Mouse (Mus musculus): ENCODE results near the gene Chst8. TPM values are rescaled to one million over a fixed set of nuclear protein-coding genes. Genes with fewer than 3 reads are reported as not detected.

Chst8 gene
- polyA plus RNA-seq, 1 experiment: 12.5 TPM

DNA sequence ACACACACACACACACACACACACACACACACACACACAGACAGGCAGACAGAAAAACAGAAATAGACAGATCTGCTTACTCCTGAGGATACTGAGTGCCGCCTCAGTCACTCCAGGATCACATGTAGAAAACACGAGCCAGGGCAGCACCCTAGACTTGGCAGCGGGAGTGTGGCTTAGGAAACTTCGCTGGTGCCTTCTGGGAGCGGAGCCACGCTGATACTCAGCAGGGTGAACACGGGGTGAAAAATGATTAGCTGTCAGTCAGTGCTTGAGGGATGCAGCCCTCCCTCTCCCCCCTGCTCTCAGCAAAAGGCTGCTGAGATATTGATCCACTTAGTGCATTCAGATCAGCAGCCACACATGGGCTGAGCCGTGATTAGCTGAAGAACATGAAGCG, 93.9 kb downstream of the Chst8 start:
- no peak for DNase-seq (ENCODE audit: extremely low spot score in 1 of 2, low spot score in 1 of 2)

DNA sequence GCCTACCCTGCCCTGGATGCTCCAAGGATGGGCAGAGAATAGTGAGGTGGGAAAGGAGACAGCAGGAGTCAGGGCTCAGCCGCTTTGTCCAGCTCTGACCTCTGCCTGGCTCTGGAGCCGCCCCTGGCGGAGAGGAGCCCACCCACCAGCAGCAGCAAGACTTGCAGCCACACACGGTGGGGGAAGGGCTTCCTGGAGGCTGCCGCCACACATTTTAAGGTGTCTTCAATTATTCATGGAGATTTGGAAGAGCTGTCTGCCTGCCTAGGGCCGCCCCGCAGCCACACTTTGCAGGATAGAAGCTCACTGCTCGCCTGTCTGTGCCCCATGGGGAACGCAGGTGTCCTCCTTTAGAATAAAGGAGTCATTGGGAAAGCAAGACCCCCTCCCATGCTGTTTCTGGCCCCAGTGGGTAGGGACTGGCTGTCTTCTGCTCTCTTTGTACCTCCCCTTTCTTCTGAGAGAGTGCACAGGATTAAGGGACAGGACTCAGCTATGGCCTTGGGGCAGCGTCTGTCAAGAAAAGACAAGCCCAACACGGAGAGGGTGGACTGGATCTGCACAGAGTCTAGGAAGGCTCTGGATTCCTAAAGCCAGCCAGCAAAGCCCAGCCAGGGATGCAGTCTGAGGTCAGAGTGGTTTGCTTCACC, 95.2 kb downstream of the Chst8 start:
- no peak for DNase-seq (ENCODE audit: extremely low spot score in 1 of 2, low spot score in 1 of 2)

DNA sequence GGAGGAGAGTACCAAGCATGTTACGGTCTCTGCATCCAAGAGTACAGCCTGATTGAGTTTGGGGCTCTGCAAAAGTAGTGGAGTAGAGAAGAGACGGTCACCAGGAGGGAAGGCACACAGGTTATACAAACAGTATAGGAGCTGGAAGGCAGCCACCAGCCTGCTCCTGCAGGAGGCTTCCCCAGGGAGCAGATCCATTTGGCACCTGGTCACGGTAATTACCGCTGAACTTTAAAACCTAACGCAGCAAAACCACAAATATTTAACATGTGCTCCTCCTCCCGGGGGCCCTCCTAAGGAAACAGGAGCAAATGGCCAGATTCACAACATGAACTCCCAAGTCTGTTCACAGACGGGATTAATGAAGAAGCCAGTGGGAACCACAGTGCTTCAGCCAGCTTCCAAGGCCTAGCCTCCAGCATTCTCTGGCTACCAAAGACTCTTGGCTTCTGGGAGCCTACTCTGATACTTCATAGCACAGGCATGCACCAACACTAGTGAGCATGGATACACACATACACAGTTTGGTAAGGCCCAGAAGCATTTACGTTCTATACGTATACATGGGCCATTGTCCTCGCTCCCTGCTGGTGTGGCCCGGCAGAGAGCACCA, 97.6 kb downstream of the Chst8 start:
- DNase-seq (ENCODE audit: extremely low spot score in 1 of 2, low spot score in 1 of 2): no peak

DNA sequence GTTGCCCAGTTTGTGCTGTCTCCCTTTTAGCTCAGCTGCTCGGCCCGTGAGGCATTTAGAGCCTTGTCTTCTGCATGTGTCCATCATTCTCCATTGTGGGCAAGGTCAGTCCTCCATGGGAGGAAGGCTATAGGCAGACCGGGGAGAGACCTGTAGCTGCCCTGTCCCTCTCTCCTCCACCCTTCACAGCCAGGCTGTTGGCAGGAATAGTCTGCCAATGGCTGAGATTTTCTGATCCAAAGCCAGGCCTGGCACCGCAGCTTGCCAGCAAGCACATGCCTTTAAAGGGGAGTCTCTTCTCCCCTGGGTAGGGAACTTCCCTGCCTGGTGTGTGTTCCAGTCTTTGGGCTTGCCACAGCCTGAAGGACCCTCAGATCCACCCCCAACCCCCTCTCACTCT, 103.4 kb downstream of the Chst8 start:
- DNase-seq (ENCODE audit: extremely low spot score in 1 of 2, low spot score in 1 of 2): no peak

DNA sequence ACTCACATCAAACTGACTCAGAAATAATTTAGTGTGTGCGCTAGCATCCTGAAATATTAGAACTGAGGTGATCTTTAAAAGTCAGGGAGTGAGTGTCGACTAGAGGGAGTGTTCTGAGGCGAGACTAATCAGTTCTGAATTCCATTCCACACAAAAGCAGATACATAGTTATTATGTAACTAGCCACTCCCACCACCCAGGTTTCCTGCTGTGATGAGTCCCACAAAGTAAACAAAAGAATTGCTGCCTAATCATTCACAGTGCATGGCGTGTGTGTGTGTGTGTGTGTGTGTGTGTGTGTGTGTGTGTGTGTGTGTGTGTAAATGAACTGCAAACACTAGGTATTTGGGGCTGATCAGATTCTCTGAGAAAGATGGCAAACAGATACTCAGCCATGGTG, 108.1 kb downstream of the Chst8 start:
- DNase-seq (ENCODE audit: extremely low spot score in 1 of 2, low spot score in 1 of 2): no peak

DNA sequence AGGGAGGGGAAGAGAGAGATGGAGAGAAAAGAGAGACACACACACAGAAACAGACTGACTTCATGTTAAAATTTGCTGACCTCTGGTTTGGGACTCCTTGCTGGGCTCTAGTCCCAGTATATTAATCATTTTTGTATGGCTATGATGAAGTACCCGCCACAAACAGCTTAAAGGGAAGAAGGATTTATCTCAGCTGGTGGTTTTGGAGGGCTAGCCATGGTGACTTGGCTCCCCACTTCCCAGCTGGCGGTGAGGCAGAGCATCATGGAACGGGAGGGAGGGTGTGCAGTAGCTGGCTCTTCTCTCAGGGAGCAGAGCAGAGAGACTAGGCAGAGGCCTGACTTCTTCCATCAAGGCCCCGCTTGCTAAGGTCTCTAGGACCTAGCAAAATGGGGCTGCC, 109.1 kb downstream of the Chst8 start:
- no peak for DNase-seq (ENCODE audit: extremely low spot score in 1 of 2, low spot score in 1 of 2)

DNA sequence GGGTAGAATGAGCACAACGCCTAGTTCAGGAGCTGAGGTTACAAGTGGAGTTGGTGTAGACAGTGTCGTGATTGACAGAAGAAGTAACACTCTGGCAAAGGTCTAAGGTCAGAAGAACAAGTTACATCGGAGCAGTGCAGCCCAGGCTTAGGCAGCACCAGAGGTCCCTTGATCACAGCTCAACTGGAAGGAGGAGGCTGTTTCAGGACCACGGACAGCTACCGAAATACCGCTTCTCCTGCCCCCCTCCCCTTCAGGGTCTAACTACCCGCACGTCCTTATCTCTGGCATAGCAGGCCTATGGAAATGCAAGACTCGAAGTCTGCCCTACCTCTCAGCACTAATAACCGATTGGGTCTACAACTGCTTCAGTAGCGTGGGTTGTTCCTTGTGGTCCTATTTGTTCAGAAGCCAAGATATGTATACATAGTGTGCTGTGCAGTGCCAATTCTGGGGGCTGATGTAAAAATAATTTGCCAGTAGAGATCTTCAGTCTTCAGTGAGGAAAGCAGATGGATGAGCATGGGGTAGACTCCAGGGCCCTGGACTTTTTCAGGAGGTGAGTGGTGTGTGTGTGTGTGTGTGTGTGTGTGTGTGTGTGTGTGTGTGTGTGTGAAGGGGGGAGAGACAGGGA, 109.7 kb downstream of the Chst8 start:
- peak in 1 of 2 experiments; percentile 33 for DNase-seq (ENCODE audit: extremely low spot score in 1 of 2, low spot score in 1 of 2)

DNA sequence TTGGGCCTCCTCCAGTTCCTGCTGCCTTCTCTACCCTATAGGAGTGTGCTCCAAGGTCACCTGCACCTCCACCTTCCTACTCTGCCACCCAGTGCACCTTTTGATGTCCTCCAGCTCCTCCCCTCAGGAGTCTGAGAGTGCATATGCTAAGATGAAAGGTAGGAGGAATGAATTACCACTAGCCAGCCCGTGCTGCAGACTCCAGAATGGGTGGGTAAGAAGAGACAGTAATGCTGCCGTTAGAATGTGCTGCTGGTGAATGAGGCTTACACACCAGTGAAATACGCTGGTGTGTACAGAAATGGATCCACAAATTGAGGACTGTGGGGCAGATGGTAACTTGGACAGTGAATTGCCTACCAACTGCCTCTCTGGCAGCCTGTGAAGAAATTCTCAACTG, 112.6 kb downstream of the Chst8 start:
- DNase-seq (ENCODE audit: extremely low spot score in 1 of 2, low spot score in 1 of 2): no peak

DNA sequence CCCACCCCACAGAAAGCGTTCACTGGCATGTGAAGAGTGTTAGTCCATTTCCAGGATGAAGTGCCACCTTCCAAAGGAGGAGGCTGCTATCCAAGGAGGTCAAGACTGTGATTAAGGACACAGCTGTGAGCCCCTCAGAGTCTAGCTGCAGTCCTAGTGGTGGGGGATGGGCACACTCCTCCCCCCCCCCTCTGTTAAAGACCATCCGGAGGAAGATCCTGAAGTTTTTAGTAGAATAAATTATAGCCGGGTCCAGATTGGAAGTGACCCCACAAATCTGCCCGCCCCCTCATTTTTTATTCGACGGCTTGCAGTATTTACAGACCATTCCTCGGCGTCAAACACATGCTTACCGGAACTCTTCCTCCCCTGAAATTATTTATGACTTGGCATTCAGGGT, 114.3 kb downstream of the Chst8 start:
- no peak for DNase-seq (ENCODE audit: extremely low spot score in 1 of 2, low spot score in 1 of 2)

DNA sequence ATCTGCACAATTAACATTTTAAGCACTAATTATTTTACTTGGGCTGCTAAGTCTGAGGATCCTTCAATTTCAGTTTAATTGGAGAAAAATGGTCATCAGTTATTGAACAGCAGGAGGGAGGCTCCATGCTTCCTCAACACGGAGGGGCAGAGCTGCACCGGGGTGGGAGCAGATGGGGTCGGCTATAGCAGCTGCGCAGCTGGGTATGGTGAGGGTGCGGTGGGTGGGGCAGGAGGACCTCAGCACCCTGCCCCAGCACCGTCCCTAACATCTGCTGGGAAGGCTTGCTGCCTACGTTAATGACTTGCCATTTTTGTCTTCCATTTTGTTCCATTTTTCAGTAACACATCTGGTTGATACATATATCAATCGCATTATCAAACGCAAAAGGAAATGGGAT, 116.4 kb downstream of the Chst8 start:
- no peak for DNase-seq (ENCODE audit: extremely low spot score in 1 of 2, low spot score in 1 of 2)

DNA sequence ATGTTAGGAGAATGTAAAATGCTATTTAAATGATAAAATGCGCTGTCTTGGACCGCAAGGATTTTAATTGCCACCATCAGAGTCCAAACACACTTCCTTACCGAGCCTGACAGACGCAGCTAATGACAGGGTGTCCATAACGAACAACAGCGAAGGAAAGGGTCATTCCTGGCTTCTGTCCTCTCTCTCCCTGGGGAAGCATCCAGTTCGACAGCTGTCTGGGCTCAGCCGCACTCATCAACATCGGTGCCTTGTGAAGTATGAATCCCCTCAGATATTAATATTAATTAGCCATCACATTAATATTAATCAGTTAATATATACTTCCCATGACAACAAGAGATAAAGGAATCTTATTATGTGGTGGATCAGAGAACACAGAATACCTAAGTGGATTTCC, 117.6 kb downstream of the Chst8 start:
- no peak for DNase-seq (ENCODE audit: extremely low spot score in 1 of 2, low spot score in 1 of 2)

DNA sequence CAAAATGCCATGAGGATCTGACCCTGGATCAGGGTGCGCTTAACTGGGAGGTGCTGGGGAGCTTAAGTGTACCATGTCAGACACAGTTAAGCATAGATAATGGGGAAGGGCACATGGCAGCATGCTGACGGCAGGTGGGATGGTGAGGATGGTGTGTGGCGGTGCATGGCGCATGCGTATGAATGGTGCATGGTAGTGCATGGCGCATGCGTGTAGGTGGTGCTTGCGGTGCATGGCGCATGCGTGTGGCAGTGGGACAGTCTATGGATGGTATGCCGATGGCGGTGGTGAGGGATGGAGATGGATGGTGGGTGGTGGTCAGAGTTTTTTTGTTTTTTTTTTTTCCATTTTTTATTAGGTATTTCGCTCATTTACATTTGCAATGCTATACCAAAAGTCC, 118.6 kb downstream of the Chst8 start:
- DNase-seq (ENCODE audit: extremely low spot score in 1 of 2, low spot score in 1 of 2): no peak

DNA sequence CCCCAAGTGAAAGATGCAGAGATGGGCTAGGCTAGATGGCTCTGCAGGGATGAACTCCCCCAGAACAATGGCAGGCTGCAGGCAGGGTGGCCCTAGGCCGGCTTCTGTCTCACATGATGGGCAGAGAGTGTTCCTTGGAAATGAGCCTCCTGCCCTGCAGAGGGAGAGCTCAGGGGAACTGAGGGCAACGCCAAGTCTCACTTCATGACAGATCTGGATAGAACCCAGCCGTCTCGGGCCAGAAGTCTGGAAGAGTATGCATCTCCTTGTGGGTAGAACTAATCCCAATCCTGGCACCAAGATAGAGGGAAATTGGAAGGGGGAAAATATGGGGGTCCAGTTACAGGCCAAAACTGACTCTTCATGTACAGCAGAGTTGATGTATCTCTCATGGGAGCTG, 119.4 kb downstream of the Chst8 start:
- no peak for DNase-seq (ENCODE audit: extremely low spot score in 1 of 2, low spot score in 1 of 2)

DNA sequence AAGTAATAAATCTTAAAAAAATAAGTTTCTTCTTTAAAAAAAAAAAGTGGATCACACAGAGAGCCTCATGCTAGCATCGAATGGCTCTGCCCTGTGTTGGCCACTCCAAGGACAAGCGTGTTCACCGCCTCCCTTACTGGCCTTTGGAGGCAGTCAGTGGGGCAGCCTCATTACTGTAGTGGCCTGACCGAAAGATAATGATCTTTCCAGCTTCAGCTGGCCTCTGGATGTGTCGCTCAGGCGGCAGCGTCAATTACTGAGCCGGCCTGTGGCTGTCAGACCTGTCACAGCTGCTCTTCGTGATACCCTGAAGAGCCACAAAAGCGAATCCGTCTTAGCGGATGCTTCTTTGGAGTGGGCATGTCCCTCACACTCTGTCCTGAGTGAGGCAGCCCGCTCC, 122.4 kb downstream of the Chst8 start:
- DNase-seq (ENCODE audit: extremely low spot score in 1 of 2, low spot score in 1 of 2): no peak

DNA sequence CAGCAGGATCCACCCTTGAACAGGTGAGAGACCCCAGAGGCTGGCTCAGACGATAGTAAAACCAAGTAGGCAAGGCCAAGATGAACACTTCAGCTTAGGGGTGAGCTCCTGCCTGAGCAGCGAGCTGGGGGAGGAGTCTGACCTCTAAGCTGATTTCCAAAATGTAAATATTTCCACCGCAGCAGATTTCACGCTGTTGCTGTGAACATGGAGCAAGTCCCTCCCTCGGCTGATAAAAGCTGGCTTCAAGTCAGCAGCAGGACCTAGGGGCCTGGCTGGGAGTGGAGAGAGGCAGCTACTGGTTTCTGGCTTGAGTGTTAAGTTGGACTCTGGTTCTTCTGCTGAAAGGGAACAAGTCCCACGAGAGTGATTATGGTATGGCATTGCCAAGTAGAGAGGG, 123.5 kb downstream of the Chst8 start:
- no peak for DNase-seq (ENCODE audit: extremely low spot score in 1 of 2, low spot score in 1 of 2)

DNA sequence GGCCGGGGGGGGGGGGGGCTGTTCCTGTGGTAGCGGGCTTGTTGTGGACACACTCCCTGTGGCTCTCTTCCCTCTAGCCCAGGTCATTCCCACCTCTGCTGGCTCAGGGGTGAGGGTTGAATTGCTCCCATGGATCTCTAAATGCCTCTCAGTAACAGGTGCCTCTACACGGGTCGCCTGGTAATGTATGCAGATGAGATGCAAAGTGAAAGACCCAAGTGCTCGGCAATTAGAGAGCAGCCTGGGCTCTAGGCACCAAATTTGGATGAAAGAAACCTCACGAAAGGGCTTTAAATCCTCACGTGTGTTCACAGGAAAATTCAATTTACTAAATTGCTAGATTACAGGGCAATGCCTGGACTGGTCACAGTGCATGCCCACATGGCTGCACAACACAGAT, 126.7 kb downstream of the Chst8 start:
- DNase-seq (ENCODE audit: extremely low spot score in 1 of 2, low spot score in 1 of 2): no peak

DNA sequence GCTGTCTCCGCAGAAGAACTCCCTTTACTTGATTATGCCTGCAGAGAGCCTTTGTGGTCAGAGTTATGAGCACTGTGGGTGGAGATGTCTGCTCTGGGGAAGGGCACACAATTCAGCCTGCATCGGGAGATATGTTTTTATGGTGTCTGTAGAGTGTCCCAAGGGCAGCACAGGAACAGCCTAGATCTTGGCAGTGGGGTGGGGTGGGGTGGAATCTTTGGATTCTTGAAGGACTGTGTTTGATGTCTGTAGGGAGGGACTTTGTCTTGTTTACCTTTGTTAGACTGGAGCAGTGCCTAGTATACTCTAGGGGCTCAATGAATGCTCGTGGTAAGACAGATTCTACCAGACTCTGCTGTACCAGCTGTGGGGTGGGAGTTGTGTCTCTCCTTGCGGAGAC, 127.3 kb downstream of the Chst8 start:
- DNase-seq (ENCODE audit: extremely low spot score in 1 of 2, low spot score in 1 of 2): no peak

DNA sequence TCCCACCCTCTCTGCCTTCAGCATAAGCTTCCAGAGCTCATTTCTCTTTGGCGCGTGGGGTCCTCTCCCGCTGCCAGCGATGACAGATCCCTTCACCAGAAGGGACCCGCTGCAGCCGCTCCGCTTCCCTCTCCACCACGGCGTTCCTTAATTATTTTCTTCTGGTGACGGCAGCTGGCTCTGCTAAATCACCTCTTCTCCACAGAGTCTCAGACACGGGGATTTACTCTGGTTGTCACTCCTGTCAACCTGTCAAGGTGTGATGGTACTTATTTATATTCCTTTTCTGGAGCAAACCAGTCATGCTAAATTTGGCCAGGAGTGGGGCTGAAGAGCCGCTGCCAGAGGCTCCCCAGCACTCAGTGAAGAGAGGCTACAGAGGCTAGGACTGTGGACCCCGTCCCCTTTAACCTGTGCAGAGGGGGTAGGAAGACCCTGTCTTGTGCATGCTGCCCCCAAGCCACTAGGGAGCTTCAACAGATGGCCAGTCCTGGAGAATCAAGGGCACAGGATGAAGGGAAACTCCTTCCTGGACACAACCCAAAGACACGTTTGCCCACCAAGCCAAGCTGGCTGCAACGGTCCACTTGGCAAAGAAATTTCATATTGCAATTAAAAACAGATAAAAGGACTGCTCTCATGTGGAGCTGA, 131.6 kb downstream of the Chst8 start:
- DNase-seq (ENCODE audit: extremely low spot score in 1 of 2, low spot score in 1 of 2): no peak

DNA sequence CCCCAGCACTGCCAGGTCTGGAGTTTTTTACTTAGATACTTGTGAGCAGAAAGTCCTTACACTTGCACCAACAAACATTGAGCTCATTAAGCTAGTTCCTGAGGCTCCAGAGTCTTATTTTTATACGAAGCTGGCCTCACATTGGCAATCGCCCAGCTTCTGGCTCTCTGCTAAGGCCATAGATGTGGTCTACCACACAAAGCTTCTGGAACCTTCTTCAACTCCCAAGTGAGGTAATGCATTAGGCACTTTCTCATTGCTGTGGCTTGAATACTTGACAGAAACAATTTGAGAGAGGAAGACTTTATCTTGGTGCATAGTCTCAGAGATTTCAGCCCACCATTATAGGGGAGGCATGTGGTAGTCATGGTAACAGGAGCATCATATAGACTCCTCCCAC, 132.6 kb downstream of the Chst8 start:
- DNase-seq (ENCODE audit: extremely low spot score in 1 of 2, low spot score in 1 of 2): no peak

DNA sequence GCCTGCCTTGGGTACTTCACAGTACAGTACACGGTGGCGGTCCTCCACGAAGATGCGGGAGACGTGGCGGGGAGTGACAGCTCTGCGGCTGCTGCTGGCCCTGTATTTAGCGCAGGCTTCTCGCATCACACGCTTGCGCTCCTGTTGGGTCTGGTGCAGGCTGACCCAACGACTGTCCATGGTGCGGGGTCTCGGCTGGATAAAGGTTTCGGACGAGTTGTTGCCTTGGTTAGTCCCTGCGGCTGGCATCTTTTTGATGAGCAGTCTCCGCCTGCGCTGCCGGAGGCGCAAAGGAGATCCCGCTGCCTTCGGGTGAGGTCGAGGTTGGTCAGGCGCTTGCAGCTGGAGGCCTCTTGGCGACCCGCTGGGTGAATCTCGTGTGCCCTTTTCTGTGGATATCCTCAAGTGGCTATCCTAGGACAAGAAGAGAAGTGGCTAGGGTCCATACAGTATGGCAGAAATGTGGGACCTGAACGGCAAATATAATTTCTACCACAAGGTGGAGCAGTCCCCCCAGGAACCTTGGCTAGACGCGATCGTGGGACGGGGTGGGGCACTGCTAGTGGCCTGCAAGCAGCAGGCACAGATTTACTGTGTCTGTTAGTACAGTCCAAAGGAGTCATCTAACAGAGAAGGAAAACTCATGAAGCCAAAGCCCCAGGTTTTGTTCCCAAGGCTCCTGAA, 136.5 kb downstream of the Chst8 start:
- peak; percentile 49 to 92 for DNase-seq (ENCODE audit: extremely low spot score in 1 of 2, low spot score in 1 of 2)

DNA sequence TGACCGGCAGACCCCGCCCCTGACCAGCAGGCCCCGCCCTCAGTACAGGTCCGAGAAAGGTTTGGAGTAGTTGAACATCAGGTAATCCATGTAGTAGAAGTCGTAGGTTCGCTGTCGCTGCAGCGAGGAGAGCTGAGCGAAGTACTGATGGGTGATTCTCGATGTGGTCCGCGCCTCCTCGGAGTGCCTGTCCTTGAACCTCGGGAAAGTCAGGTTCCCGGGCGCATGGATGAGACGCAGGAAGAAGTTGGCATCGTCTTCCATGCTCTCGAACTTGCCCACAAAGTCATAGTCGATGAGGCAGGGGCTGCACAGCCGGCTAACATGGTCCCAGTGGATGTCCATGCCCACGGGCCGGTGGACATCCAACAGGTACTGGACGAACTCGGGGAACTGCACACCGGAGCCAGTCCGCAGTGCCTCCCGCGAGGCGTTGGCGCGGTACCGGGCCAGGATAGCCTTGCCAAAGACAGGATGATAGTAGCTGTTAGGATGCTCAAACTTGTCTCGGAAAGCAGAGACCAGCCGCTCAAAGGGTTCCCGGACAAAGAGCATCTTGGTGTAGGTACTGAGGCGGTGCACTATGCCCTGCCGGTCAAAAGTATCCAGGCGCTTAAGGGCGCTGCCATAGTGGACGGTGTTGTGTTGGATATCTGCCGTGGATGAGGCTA, 137.3 kb downstream of the Chst8 start:
- no peak for DNase-seq (ENCODE audit: extremely low spot score in 1 of 2, low spot score in 1 of 2)
